Mouse (Mus musculus) gastrocnemius, postnatal 14 days (tissue): ENCODE data around the gene Gm20481. TPM values are rescaled to one million over a fixed set of nuclear protein-coding genes. Genes with fewer than 3 reads are reported as not detected.
"Not testable (repeated sequence)": the region's sequence is repeated elsewhere in the genome, so short reads cannot be mapped to it uniquely, and the experiment has no call there.

Experiments
- DNase-seq: peaks from one replicate; pipeline ENCODE4 v3.0.0; 2021; ENCODE audit warnings: mixed read lengths
- intact Hi-C: fragments of 180-260 bp; cut with DNase I; formaldehyde crosslinking; loops from one replicate; pipeline ENCODE4 v1.15.1; 2025; ENCODE audit warnings: low total_unique reads
- total RNA-seq, 2 experiments: library from RNA; stranded (reverse); gene quantifications; 2 replicates each; pipeline ENCODE4 v1.2.3; 2021

The Gm20481 gene
- total RNA-seq, 2 experiments from 2014 or later, result not detected

DNA sequence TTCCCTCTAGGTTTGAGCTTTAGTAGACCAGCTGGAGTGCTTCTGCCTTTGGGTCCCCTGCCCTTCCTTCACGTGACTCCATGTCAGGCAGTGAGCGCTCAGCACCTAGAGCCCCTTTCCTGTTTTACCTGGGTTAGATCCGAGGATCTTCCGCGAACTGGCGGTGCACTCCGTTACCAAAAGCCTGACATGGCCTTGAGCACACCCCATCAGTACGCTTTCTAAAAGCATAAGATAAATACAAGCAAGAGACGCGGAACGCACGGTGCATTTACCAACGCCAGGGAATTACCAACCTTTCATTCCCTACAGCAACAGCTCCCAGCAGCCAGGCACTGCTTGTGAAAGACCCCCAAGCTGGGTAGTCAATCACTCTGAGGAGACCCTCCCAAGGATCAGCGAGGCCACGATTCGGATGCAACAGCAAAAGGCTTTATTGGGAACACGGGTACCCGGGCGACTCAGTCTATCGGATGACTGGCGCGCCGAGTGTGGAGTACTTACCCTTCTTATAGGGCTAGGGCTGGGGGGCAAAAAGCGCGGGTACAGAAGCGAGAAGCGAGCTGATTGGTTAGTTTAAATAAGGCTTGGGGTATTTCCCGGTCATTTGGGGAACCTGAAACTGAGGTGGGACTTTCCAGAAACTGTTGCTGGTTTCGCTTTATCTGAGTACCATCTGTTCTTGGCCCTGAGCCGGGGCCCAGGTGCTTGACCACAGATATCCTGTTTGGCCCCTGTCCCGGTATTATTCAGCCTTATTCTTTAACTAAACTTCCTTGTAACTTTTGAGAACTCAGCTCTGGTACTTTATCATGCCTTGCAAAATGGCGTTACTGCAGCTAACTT, 30.4 kb downstream of the Gm20481 start:
- DNase-seq, intact Hi-C loops: not testable (repeated sequence)

- intact Hi-C loops, result no loop called here
- peak; percentile 90 for DNase-seq
Measured at GRCm38 (mm10) chr17:35000717-35001451, 31.2 kb downstream of the Gm20481 start, which contains the start of gene Vars. Gene Vars, plus strand, starts transcription at chr17:35000987.

- peak; percentile 47 for DNase-seq
- intact Hi-C loops, result no loop called here
Measured at GRCm38 (mm10) chr17:35001452-35002152, 31.9 kb downstream of the Gm20481 start.

GRCm38 (mm10) chr17:35002153-35002865, 32.6 kb downstream of the Gm20481 start:
- no peak for DNase-seq
- intact Hi-C loops, result no loop called here

DNA sequence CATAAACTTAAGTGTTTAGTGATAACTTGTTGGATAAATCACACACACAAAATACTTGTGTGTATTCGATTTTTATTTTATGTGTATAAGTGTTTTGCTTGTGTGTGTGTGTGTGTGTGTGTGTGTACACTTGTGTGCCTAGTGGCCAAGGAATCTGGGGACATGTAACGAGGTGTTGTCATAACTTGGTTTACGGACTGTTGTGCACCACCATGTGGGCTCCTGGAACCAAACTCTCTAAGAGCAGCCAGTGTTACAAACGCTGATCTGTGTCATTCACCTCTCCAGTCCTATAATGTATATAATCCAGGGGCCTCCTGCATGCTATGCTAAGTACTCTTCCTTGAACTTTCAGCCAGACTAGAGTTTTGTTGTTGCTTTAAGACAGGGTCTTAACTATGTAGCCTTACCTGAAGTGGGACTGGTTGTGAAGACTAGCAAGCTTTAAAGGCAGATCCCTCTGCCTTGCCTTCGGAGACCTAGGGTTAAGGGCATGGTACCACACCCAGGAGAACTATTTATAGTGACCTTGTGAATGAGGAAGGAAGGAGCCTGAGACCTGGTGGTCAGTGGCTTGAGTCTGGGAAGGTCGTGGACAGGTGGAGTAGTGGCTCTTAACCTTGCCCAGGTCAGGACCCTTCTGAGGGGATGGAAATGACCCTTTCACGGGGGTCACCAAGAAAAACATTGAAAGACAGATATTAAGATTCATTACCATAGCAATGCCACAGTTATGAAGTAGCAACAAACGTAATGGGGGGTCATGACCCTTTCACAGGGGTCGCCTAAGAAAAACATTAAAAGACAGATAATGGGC, 33.5 kb downstream of the Gm20481 start:
- intact Hi-C loops, result no loop called here
- no peak for DNase-seq

- intact Hi-C loops, result no loop called here
- no peak for DNase-seq
Measured at GRCm38 (mm10) chr17:35004075-35004717, 34.5 kb downstream of the Gm20481 start.

- intact Hi-C loops, result no loop called here
- DNase-seq, result no peak
Measured at GRCm38 (mm10) chr17:35005158-35005557, 35.4 kb downstream of the Gm20481 start.

- DNase-seq, intact Hi-C loops: not testable (repeated sequence)
Measured at GRCm38 (mm10) chr17:35005902-35006301, 36.2 kb downstream of the Gm20481 start.

DNA sequence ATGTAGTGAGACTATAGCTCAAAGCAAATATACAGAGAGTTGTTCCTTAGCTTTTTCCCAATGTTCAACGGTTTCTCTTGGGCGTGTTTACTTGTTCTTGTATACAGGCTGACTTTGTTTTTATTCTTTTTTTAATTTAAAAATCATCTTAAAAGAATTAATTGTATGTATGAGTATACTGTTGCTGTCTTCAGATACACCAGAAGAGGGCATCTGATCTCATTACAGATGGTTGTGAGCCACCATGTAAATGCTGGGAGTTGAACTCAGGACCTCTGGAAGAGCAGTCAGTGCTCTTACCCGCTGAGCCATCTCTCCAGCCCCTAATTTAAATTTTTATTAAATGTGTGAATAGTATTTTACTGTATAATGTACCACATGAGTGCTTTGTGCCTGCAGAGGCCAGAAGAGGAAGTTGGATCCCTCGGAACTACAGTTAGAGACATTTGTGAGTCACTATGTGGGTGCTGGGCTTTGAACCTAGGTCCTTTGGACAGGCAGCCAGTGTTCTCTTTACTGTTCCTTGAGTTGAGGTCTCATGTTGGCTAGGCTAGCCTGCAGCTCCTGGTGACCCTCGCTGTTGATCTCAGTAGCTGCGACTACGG, 37.8 kb downstream of the Gm20481 start:
- intact Hi-C loops, result no loop called here
- no peak for DNase-seq

GRCm38 (mm10) chr17:35009586-35009985, 39.9 kb downstream of the Gm20481 start:
- no peak for DNase-seq
- intact Hi-C loops, result no loop called here

DNA sequence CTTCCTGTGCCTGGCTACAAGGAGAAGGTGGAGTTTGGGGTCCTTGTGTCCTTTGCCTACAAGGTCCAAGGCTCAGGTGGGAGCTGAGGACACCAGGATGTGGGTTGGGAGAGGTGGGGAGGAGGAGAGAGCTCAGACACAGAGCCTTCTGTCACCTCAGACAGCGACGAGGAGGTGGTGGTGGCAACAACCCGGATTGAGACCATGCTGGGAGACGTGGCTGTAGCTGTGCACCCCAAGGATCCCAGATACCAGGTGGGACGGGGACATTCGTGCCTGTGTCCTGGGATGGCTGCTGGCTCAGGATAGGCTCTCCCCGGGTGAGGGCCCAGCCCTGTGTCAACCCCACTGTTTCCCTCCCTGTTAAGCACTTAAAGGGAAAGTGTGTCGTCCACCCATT, 41.7 kb downstream of the Gm20481 start:
- intact Hi-C loops, result no loop called here
- no peak for DNase-seq

- no peak for DNase-seq
- intact Hi-C loops, result no loop called here
Measured at GRCm38 (mm10) chr17:35012430-35012829, 42.7 kb downstream of the Gm20481 start.

- intact Hi-C loops, result no loop called here
- no peak for DNase-seq
Measured at GRCm38 (mm10) chr17:35013221-35013620, 43.5 kb downstream of the Gm20481 start.

- no peak for DNase-seq
- intact Hi-C loops, result loop anchor here (5.0 kb wide), 1 partner anchor 87 kb away; no protein-coding TSS in a partner anchor
Measured at GRCm38 (mm10) chr17:35015296-35015695, 45.6 kb downstream of the Gm20481 start.

- DNase-seq, result peak; percentile 40
- intact Hi-C loops, result loop anchor here (5.0 kb wide), 1 partner anchor 86 kb away; no protein-coding TSS in a partner anchor
Measured at GRCm38 (mm10) chr17:35016376-35016775, 46.7 kb downstream of the Gm20481 start, which contains the start of gene Vwa7. Gene Vwa7, plus strand, starts transcription at chr17:35016579.

GRCm38 (mm10) chr17:35016791-35017705, 47.3 kb downstream of the Gm20481 start:
- intact Hi-C loops, result loop anchor here (5.0 kb wide), 1 partner anchor 85 kb away; no protein-coding TSS in a partner anchor
- DNase-seq, result no peak

DNA sequence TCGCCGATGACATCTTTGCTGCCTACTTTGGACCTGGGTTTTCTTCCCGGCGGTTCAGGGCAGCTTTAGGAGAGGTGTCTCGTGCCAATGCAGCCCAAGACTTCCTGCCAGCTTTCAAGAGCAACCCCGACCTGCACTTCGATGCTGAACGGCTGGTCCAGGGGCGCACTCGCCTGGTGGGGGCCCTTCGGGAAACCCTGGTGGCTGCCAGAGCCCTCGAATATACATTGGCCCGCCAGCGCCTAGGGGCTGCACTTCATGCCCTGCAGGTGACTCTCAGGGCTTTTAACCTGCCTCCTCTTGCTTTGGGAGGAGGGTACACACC, 48.0 kb downstream of the Gm20481 start:
- no peak for DNase-seq
- intact Hi-C loops, result loop anchor here (5.0 kb wide), 1 partner anchor 85 kb away; no protein-coding TSS in a partner anchor
